Mouse (Mus musculus): Measurements from ENCODE around the gene Cul1. TPM values are rescaled to one million over a fixed set of nuclear protein-coding genes. Genes with fewer than 3 reads are reported as not detected.

Cul1 gene
- total and polyA plus RNA-seq, 3 experiments: 63.6 to 155 (median 108) TPM

- dilution Hi-C loops (cut with MboI; ENCODE audit: extremely low pct_ligation_motif_present, extremely low pct_unique_long_range_greater_than_20kb, low sequenced_read_pairs) (no loop called here), in situ Hi-C loops (cut with MboI; ENCODE audit: low pct_ligation_motif_present, low pct_unique_long_range_greater_than_20kb, low sequenced_read_pairs) (no loop called here)
- Histone ChIP-seq H3K4me3 (replicated peaks in 1 of 3; ENCODE audit: low read depth in 2 of 3, low read length in 2 of 3, poor library complexity in 1 of 3) (no peak overlapping the region), H3K9me3 (replicated peaks; ENCODE audit: low read length) (no peaks in the 10 kb centered on the region), H3K9ac (ENCODE audit: insufficient read depth, low read depth) (no peak overlapping the region), H3K4me2 (ENCODE audit: insufficient read depth, low read depth, poor library complexity, severe bottlenecking) (no peak overlapping the region), H3K4me1 (ENCODE audit: control insufficient read depth in 1 of 2, insufficient read depth in 2 of 2) (peaks cover 0 to 20% of the 10 kb centered on the region in 2 experiments; a peak in 1 of 4 replicates), H3K27ac (ENCODE audit: insufficient read depth, low read depth) (no peak overlapping the region), H3K27me3 (replicated peaks) (no peaks in the 10 kb centered on the region), H3K36me3 (replicated peaks in 1 of 2; ENCODE audit: control insufficient read depth in 1 of 2, insufficient read depth in 1 of 2, low read length in 1 of 2) (peaks cover 0 to 16% of the 10 kb centered on the region in 2 experiments), H3K79me2 (replicated peaks; ENCODE audit: control insufficient read depth, extremely low read depth, insufficient read depth, poor library complexity, severe bottlenecking) (peaks cover 56% of the 10 kb centered on the region)
- DNase-seq (ENCODE audit: extremely low read depth): no peak
- TF ChIP-seq KAT2A (IDR thresholded peaks at IDR 0.05; ENCODE audit: insufficient replicate concordance, low read length) (no peak), SMC3 (IDR thresholded peaks at IDR 0.05; ENCODE audit: low read depth, low read length) (peak; percentile 21), IRF4 (IDR thresholded peaks at IDR 0.05; ENCODE audit: low read depth, low read length) (no peak), CTCF (conservative IDR thresholded peaks at IDR 0.05 in 1 of 2, IDR thresholded peaks at IDR 0.05 in 1 of 2; ENCODE audit: low read depth in 2 of 2, low read length in 2 of 2) (peak in 1 of 2 experiments; percentile 31; a peak in 1 of 4 replicates), BHLHE40 (IDR thresholded peaks at IDR 0.05; ENCODE audit: low read depth, low read length) (no peak), RAD21 (IDR thresholded peaks at IDR 0.05; ENCODE audit: low read depth, low read length) (peak; percentile 25), TCF12 (IDR thresholded peaks at IDR 0.05; ENCODE audit: low read depth, low read length) (no peak), SIN3A (IDR thresholded peaks at IDR 0.05; ENCODE audit: low read length) (no peak), GABPA (IDR thresholded peaks at IDR 0.05; ENCODE audit: insufficient replicate concordance, low read depth, low read length) (no peak), MAFK (IDR thresholded peaks at IDR 0.05; ENCODE audit: insufficient replicate concordance, low read length) (no peak), RCOR1 (conservative IDR thresholded peaks at IDR 0.05; ENCODE audit: low read depth, low read length) (no peak)
Measured at GRCm38 (mm10) chr6:47465400-47465799, 12.2 kb downstream of the Cul1 start.

- H3K79me2 ChIP-seq (replicated peaks; ENCODE audit: control insufficient read depth, extremely low read depth, insufficient read depth, poor library complexity, severe bottlenecking): peaks cover 52% of the 10 kb centered on the region
- no peaks in the 10 kb centered on the region for H3K27me3 ChIP-seq (replicated peaks)
- no peak for TF ChIP-seq HCFC1 (IDR thresholded peaks at IDR 0.05; ENCODE audit: low read depth, low read length)
- no peak for TF ChIP-seq ZKSCAN1 (IDR thresholded peaks at IDR 0.05; ENCODE audit: borderline replicate concordance, low read depth, low read length)
- TF ChIP-seq POLR2A (IDR thresholded peaks at IDR 0.05; ENCODE audit: low read depth, low read length): no peak
- TF ChIP-seq ELF1 (IDR thresholded peaks at IDR 0.05; ENCODE audit: low read depth, low read length): no peak
- no peak for TF ChIP-seq ETS1 (conservative IDR thresholded peaks at IDR 0.05; ENCODE audit: low read depth, low read length)
- no peak for TF ChIP-seq EP300 (IDR thresholded peaks at IDR 0.05; ENCODE audit: low read length)
- no peak for TF ChIP-seq MXI1 (IDR thresholded peaks at IDR 0.05; ENCODE audit: low read depth, low read length)
- no peak overlapping the region for H3K4me3 ChIP-seq (replicated peaks in 1 of 3; ENCODE audit: low read depth in 2 of 3, low read length in 2 of 3, poor library complexity in 1 of 3)
- H3K9ac ChIP-seq (ENCODE audit: insufficient read depth, low read depth): no peak overlapping the region
- peaks cover 0 to 12% of the 10 kb centered on the region in 2 experiments for H3K36me3 ChIP-seq (replicated peaks in 1 of 2; ENCODE audit: control insufficient read depth in 1 of 2, insufficient read depth in 1 of 2, low read length in 1 of 2)
- H3K27ac ChIP-seq (ENCODE audit: insufficient read depth, low read depth): no peak overlapping the region
- DNase-seq (ENCODE audit: extremely low read depth): no peak
- no peak overlapping the region for H3K4me2 ChIP-seq (ENCODE audit: insufficient read depth, low read depth, poor library complexity, severe bottlenecking)
- peaks cover 0 to 18% of the 10 kb centered on the region in 2 experiments; a peak in 1 of 4 replicates for H3K4me1 ChIP-seq (ENCODE audit: control insufficient read depth in 1 of 2, insufficient read depth in 2 of 2)
- in situ Hi-C loops (cut with MboI; ENCODE audit: low pct_ligation_motif_present, low pct_unique_long_range_greater_than_20kb, low sequenced_read_pairs): no loop called here
- dilution Hi-C loops (cut with MboI; ENCODE audit: extremely low pct_ligation_motif_present, extremely low pct_unique_long_range_greater_than_20kb, low sequenced_read_pairs): no loop called here
- no peaks in the 10 kb centered on the region for H3K9me3 ChIP-seq (replicated peaks; ENCODE audit: low read length)
Measured at GRCm38 (mm10) chr6:47466488-47466887, 13.3 kb downstream of the Cul1 start.

Data from CH12.LX (cell line).